Mouse (Mus musculus): ENCODE data around the gene Arhgef12.

DNA sequence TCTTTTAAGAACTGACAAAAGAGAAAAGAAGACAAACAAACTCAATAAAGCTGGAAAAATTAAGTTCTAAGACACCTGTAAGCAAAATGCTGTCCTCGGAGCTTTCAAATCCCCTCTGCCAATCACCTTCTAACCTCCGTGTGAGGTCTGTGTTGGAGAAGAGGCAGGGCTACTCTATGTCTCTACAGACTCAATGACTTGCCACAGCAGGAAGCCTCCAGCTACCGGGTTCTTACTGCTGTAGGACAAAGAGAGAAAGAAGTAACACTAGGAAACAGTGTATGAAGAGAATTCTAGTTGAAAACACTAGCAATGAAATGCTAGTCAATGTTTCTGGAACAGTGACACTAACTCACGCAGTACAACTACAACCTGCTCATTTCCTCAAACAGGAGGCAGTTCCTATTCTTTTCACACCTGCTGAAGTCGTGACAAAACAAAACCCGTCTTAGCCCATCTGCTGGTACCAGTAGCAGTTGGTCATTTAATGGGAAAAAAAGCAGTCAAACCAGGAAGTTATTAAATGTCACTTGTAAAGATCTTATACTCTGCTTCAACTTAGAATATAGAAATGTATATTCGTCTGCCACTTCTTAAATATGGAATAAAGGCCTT, 23.5 kb downstream of the Arhgef12 start:
- TF ChIP-seq CTCF (IDR thresholded peaks at IDR 0.05) (no peak), EP300 (IDR thresholded peaks at IDR 0.05) (no peak)
